Comparison of ENCODE assay signal across 35 mouse cellular contexts in the genomic region with DNA sequence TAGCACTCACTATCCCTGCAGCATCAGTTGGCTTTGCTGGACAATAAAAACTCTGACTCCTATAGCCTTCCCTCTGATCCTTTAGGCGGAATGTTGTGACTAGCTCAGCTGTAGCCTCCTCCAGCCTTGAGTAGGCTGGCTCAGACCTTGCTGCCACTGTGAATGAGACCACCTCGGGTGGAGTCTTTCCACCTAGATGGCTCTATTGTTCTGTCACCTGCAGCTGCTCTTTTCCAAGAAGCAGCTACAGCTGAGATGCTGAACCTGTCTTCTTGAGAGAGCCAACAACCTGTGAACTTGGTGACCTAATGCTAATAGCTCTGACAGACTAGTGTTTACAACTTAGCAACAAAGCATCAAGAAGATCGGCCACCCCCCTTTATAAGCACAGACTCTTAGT. TPM values are rescaled to one million over a fixed set of nuclear protein-coding genes. Genes with fewer than 3 reads are reported as not detected.
"Had no signal": no experiment of that assay in that cellular context is flagged by ENCODE, and none has a peak within 500 bp of the region (broad histone marks: within the 10 kb centered on the region; RNA-seq: fewer than 3 reads in every experiment).

No protein-coding gene starts in this region.

RNA-seq across cellular contexts. Expression of gene Aurkc, which starts 3.8 kb away (rescaled TPM):
- total RNA-seq: heart, postnatal 10 days; heart, postnatal 14 days; heart, postnatal 25 days; heart, postnatal 36 days; heart, postnatal 4 days; hematopoietic stem cell, adult 5-6 weeks; layer of hippocampus, adult 18-20 months; layer of hippocampus, adult 2 months; layer of hippocampus, postnatal 10 days; layer of hippocampus, postnatal 14 days; layer of hippocampus, postnatal 25 days; layer of hippocampus, postnatal 36 days; left cerebral cortex, adult 18-20 months had no signal
- polyA plus RNA-seq: heart, embryonic 13.5 days; heart, embryonic 14.5 days; heart, embryonic 15.5 days; heart, embryonic 16.5 days; heart, postnatal 0 days; hindbrain, embryonic 10.5 days; hindbrain, embryonic 11.5 days; hindbrain, embryonic 13.5 days; hindbrain, embryonic 14.5 days; hindbrain, embryonic 15.5 days; hindbrain, embryonic 16.5 days; hindbrain, postnatal 0 days; inflammation-experienced regulatory T-cells, adult 6 months; intestine, embryonic 14.5 days; intestine, embryonic 15.5 days; intestine, embryonic 16.5 days; intestine, postnatal 0 days; kidney, adult 2 months; kidney, embryonic 14.5 days; kidney, embryonic 16.5 days; kidney, postnatal 0 days; large intestine, adult 2 months had no signal
